Mouse (Mus musculus): ENCODE measurements around the gene Cbr1. TPM values are rescaled to one million over a fixed set of nuclear protein-coding genes. Genes with fewer than 3 reads are reported as not detected.
A peak's percentile ranks its signal among the peaks of the same experiment; 100 is the strongest.
"Not testable (repeated sequence)": the region's sequence is repeated elsewhere in the genome, so short reads cannot be mapped to it uniquely, and the experiment has no call there.

The Cbr1 gene
- polyA plus RNA-seq, 1 experiment = 18.2 TPM

- Histone ChIP-seq H3K36me3 (ENCODE audit: control insufficient read depth, insufficient read depth) (no peaks in the 10 kb centered on the region), H3K79me2 (ENCODE audit: control insufficient read depth, insufficient read depth) (no peaks in the 10 kb centered on the region), H3K27me3 (ENCODE audit: control insufficient read depth, insufficient read depth, insufficient read length) (no peaks in the 10 kb centered on the region), H3ac (ENCODE audit: control insufficient read depth, insufficient read length, low read depth) (no peak overlapping the region), H3K4me3 (ENCODE audit: insufficient read depth, poor library complexity, severe bottlenecking) (no peak overlapping the region), H3K79me3 (ENCODE audit: low read depth) (no peaks in the 10 kb centered on the region)
- no peak for TF ChIP-seq CTCF (IDR thresholded peaks at IDR 0.05; ENCODE audit: control insufficient read depth, insufficient read depth, insufficient read length)
- TF ChIP-seq FOSL1 (IDR thresholded peaks at IDR 0.05; ENCODE audit: insufficient read depth, low read length, poor library complexity, severe bottlenecking) = no peak
- TF ChIP-seq MYOD1 (IDR thresholded peaks at IDR 0.05; ENCODE audit: control insufficient read depth, insufficient read length, low read depth) = no peak
These were observed 3.1 kb downstream of the Cbr1 start for GRCm38 (mm10) chr16:93608731-93609130.

- no peaks in the 10 kb centered on the region for H3K36me3 ChIP-seq (ENCODE audit: control insufficient read depth, insufficient read depth)
These were observed 4.1 kb downstream of the Cbr1 start for GRCm38 (mm10) chr16:93609796-93610195.

GRCm38 (mm10) chr16:93610961-93611360 is 5.3 kb downstream of the Cbr1 start:
- Histone ChIP-seq H3K4me3 (ENCODE audit: insufficient read depth, poor library complexity, severe bottlenecking) (no peak overlapping the region), H3K79me3 (ENCODE audit: low read depth) (no peaks in the 10 kb centered on the region), H3K27me3 (ENCODE audit: control insufficient read depth, insufficient read depth, insufficient read length) (no peaks in the 10 kb centered on the region), H3ac (ENCODE audit: control insufficient read depth, insufficient read length, low read depth) (no peak overlapping the region), H3K79me2 (ENCODE audit: control insufficient read depth, insufficient read depth) (no peaks in the 10 kb centered on the region), H3K36me3 (ENCODE audit: control insufficient read depth, insufficient read depth) (no peaks in the 10 kb centered on the region)
- TF ChIP-seq USF1 (IDR thresholded peaks at IDR 0.05; ENCODE audit: low read depth) (no peak), CTCF (IDR thresholded peaks at IDR 0.05; ENCODE audit: control insufficient read depth, insufficient read depth, insufficient read length) (no peak), CEBPB (IDR thresholded peaks at IDR 0.05; ENCODE audit: low read depth) (no peak), MYOG (IDR thresholded peaks at IDR 0.05; ENCODE audit: control insufficient read depth, extremely low read depth, insufficient read length) (no peak), FOSL1 (IDR thresholded peaks at IDR 0.05; ENCODE audit: insufficient read depth, low read length, poor library complexity, severe bottlenecking) (no peak), MAX (IDR thresholded peaks at IDR 0.05) (no peak), MYOD1 (IDR thresholded peaks at IDR 0.05; ENCODE audit: control insufficient read depth, insufficient read length, low read depth) (no peak)

More at GRCm38 (mm10) chr16:93609796-93610195, 4.1 kb downstream of the Cbr1 start:
- H3K79me2 ChIP-seq (ENCODE audit: control insufficient read depth, insufficient read depth) = no peaks in the 10 kb centered on the region
- TF ChIP-seq USF1 (IDR thresholded peaks at IDR 0.05; ENCODE audit: low read depth) (no peak), CEBPB (IDR thresholded peaks at IDR 0.05; ENCODE audit: low read depth) (no peak), FOSL1 (IDR thresholded peaks at IDR 0.05; ENCODE audit: insufficient read depth, low read length, poor library complexity, severe bottlenecking) (no peak), CTCF (IDR thresholded peaks at IDR 0.05; ENCODE audit: control insufficient read depth, insufficient read depth, insufficient read length) (no peak), MAX (IDR thresholded peaks at IDR 0.05) (no peak), MYOG (IDR thresholded peaks at IDR 0.05; ENCODE audit: control insufficient read depth, extremely low read depth, insufficient read length) (no peak), MYOD1 (IDR thresholded peaks at IDR 0.05; ENCODE audit: control insufficient read depth, insufficient read length, low read depth) (no peak)
- H3K27me3 ChIP-seq (ENCODE audit: control insufficient read depth, insufficient read depth, insufficient read length) = no peaks in the 10 kb centered on the region
- H3K79me3 ChIP-seq (ENCODE audit: low read depth) = no peaks in the 10 kb centered on the region
- H3ac ChIP-seq (ENCODE audit: control insufficient read depth, insufficient read length, low read depth) = no peak overlapping the region
- no peak overlapping the region for H3K4me3 ChIP-seq (ENCODE audit: insufficient read depth, poor library complexity, severe bottlenecking)

- no peaks in the 10 kb centered on the region for H3K79me3 ChIP-seq (ENCODE audit: low read depth)
- TF ChIP-seq CTCF (IDR thresholded peaks at IDR 0.05; ENCODE audit: control insufficient read depth, insufficient read depth, insufficient read length) (peak; percentile 56), CEBPB (IDR thresholded peaks at IDR 0.05; ENCODE audit: low read depth) (no peak)
- no peak overlapping the region for H3ac ChIP-seq (ENCODE audit: control insufficient read depth, insufficient read length, low read depth)
- no peaks in the 10 kb centered on the region for H3K79me2 ChIP-seq (ENCODE audit: control insufficient read depth, insufficient read depth)
- H3K27me3 ChIP-seq (ENCODE audit: control insufficient read depth, insufficient read depth, insufficient read length) = no peaks in the 10 kb centered on the region
- no peaks in the 10 kb centered on the region for H3K36me3 ChIP-seq (ENCODE audit: control insufficient read depth, insufficient read depth)
- H3K4me3 ChIP-seq (ENCODE audit: insufficient read depth, poor library complexity, severe bottlenecking) = no peak overlapping the region
These were observed 9.6 kb downstream of the Cbr1 start for GRCm38 (mm10) chr16:93615118-93615870.

GRCm38 (mm10) chr16:93623759-93624158 is 18.1 kb downstream of the Cbr1 start:
- H3K79me3 ChIP-seq (ENCODE audit: low read depth) = not testable (repeated sequence)

GRCm38 (mm10) chr16:93624671-93625070 is 19.0 kb downstream of the Cbr1 start:
- no peak overlapping the region for H3K4me3 ChIP-seq (ENCODE audit: insufficient read depth, poor library complexity, severe bottlenecking)
- no peaks in the 10 kb centered on the region for H3K79me2 ChIP-seq (ENCODE audit: control insufficient read depth, insufficient read depth)
- no peaks in the 10 kb centered on the region for H3K79me3 ChIP-seq (ENCODE audit: low read depth)
- H3K27me3 ChIP-seq (ENCODE audit: control insufficient read depth, insufficient read depth, insufficient read length) = no peaks in the 10 kb centered on the region
- TF ChIP-seq MAX (IDR thresholded peaks at IDR 0.05) (no peak), MYOD1 (IDR thresholded peaks at IDR 0.05; ENCODE audit: control insufficient read depth, insufficient read length, low read depth) (no peak), MYOG (IDR thresholded peaks at IDR 0.05; ENCODE audit: control insufficient read depth, extremely low read depth, insufficient read length) (no peak), CTCF (IDR thresholded peaks at IDR 0.05; ENCODE audit: control insufficient read depth, insufficient read depth, insufficient read length) (no peak), USF1 (IDR thresholded peaks at IDR 0.05; ENCODE audit: low read depth) (no peak), CEBPB (IDR thresholded peaks at IDR 0.05; ENCODE audit: low read depth) (no peak), FOSL1 (IDR thresholded peaks at IDR 0.05; ENCODE audit: insufficient read depth, low read length, poor library complexity, severe bottlenecking) (no peak)
- no peak overlapping the region for H3ac ChIP-seq (ENCODE audit: control insufficient read depth, insufficient read length, low read depth)
- no peaks in the 10 kb centered on the region for H3K36me3 ChIP-seq (ENCODE audit: control insufficient read depth, insufficient read depth)

More at GRCm38 (mm10) chr16:93623759-93624158, 18.1 kb downstream of the Cbr1 start:
- not testable (repeated sequence) for H3K4me3 ChIP-seq (ENCODE audit: insufficient read depth, poor library complexity, severe bottlenecking); H3K27me3 ChIP-seq (ENCODE audit: control insufficient read depth, insufficient read depth, insufficient read length); H3ac ChIP-seq (ENCODE audit: control insufficient read depth, insufficient read length, low read depth); H3K36me3 ChIP-seq (ENCODE audit: control insufficient read depth, insufficient read depth); H3K79me2 ChIP-seq (ENCODE audit: control insufficient read depth, insufficient read depth)

Data from C2C12 (cell line).